Mouse (Mus musculus): ENCODE results near the gene Hhat.

DNA sequence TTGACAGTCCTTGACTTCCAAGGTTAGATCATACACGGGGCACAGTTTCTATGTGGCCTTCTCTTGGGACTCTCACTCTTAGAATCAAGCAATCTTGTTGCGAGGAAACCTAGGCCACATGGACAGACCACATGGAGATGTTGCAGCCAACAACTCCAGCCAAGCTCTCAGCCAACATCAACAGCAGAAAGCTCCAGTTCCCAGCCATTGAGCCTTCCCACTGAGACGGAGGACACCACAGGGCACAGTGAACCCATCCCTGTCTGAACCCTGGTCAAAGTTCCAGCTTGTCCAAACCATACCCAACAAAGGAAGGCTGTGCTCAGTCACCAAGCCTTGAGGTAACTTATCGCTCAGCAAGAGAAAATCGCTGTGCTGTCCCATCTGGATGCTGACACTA is 47.3 kb upstream of the Hhat start:
- TF ChIP-seq USF1 (IDR thresholded peaks at IDR 0.05; ENCODE audit: low read depth) (no peak), CTCF (IDR thresholded peaks at IDR 0.05; ENCODE audit: control insufficient read depth, insufficient read depth, insufficient read length) (no peak), MYOD1 (IDR thresholded peaks at IDR 0.05; ENCODE audit: control insufficient read depth, insufficient read length, low read depth) (no peak)
